Mouse (Mus musculus): ENCODE results near the gene Ece1. TPM values are rescaled to one million over a fixed set of nuclear protein-coding genes. Genes with fewer than 3 reads are reported as not detected.

Ece1 gene
- polyA plus RNA-seq (2017; shearing (Covaris generic)), result 44.0 TPM

DNA sequence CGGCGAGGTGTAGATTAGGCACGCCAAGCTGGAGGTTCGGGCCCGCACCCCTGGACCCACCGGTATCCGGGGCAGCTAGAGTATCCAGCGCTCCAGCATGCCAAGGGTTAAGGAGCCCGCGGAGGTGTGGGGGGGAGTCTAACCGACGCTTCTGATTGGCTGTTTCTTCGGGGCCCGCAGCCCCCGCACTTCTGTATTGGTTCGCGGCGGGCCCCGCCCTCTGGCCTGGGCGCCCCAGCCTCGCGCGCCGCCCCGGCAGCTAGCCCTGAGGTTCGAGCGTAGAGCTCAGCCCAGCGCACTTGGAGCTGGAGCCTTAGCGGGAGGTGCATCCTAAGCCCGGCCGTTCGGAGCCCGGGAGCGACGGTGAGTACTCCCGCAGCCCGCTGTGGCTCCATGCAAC, at the start of gene Ece1:
Gene Ece1, plus strand, starts transcription at position 219 of the 400 bp plus-strand sequence.

GRCm38 (mm10) chr4:137992890-137993289, 130.9 kb downstream of the Ece1 start, which contains the start of gene Eif4g3:
Gene Eif4g3 (plus strand): TSS chr4:137993022.

Other genes starting within 250 kb of the Ece1 start
- gene Rap1gap, start 197.5 kb upstream of the Ece1 start, polyA plus RNA-seq (2017; shearing (Covaris generic)), result 4.5 TPM
- gene Alpl, start 65.9 kb upstream of the Ece1 start, polyA plus RNA-seq (2017; shearing (Covaris generic)), result 3.4 TPM
- 24.5 TPM for gene Eif4g3, start 130.8 kb downstream of the Ece1 start, polyA plus RNA-seq (2017; shearing (Covaris generic))